Mouse (Mus musculus) forebrain, embryonic 16.5 days (tissue): ENCODE data around the gene Vash2. TPM values are rescaled to one million over a fixed set of nuclear protein-coding genes. Genes with fewer than 3 reads are reported as not detected.

Source experiments
- ATAC-seq: fragments of 200-750 bp; cut with Nextera tagmentation; 2 replicates; pipeline ENCODE4 v1.8.0; 2017; ENCODE audit warnings: mild to moderate bottlenecking, moderate library complexity
- H3K27ac ChIP-seq: fragments of 300-500 bp; sonication (generic); 2 replicates; pipeline ENCODE4 v1.5.1; 2014; ENCODE audit warnings: low read length, control low read depth
- H3K27me3 ChIP-seq: fragments of 300-500 bp; sonication (generic); replicated peaks from 2 replicates; pipeline ENCODE4 v1.6.1; 2014; ENCODE audit warnings: low read length; ENCODE audit not compliant: control insufficient read depth, insufficient read depth
- H3K36me3 ChIP-seq: fragments of 300-500 bp; sonication (generic); 2 replicates; pipeline ENCODE4 v1.6.1; 2014; ENCODE audit not compliant: control insufficient read depth, insufficient read depth
- H3K4me1 ChIP-seq: fragments of 300-500 bp; sonication (generic); replicated peaks from 2 replicates; pipeline ENCODE4 v1.6.1; 2014; ENCODE audit warnings: low read length; ENCODE audit not compliant: control insufficient read depth, insufficient read depth
- H3K4me2 ChIP-seq: fragments of 300-500 bp; sonication (generic); 2 replicates; pipeline ENCODE4 v1.6.1; 2014; ENCODE audit warnings: mild to moderate bottlenecking, low read length, control low read depth
- H3K4me3 ChIP-seq: fragments of 300-500 bp; sonication (generic); replicated peaks from 2 replicates; pipeline ENCODE4 v1.5.1; 2014; ENCODE audit warnings: mild to moderate bottlenecking, low read length, control low read depth
- H3K9ac ChIP-seq: fragments of 300-500 bp; sonication (generic); replicated peaks from 2 replicates; pipeline ENCODE4 v1.6.1; 2014; ENCODE audit warnings: low read depth, low read length, control low read depth
- H3K9me3 ChIP-seq: fragments of 300-500 bp; sonication (generic); 2 replicates; pipeline ENCODE4 v1.6.1; 2016; ENCODE audit warnings: low read length; ENCODE audit not compliant: control insufficient read depth
- WGBS: fragments of 180-500 bp; shearing (Covaris S2); extraction: QIAGEN DNeasy Blood & Tissue Kit; methylation state at CpG from one replicate; pipeline ENCODE4 v1.1.7; 2014; 5-methylcytosine and 5-hydroxymethylcytosine counted together
- polyA plus RNA-seq: library from polyadenylated mRNA; unstranded; fragments of >200 nt; fragmentation: Nextera tagmentation; extraction: Ambion mirVana; gene quantifications from 2 replicates; pipeline ENCODE4 v1.2.1, GENCODE M21; 2015

The Vash2 gene
- polyA plus RNA-seq, 1 experiment from 2014 or later, result 99.9 TPM

- Histone ChIP-seq H3K9me3 (no peaks in the 10 kb centered on the region), H3K27me3 (no peaks in the 10 kb centered on the region; the same call in 1 of the 2 replicates), H3K36me3 (no peaks in the 10 kb centered on the region), H3K4me1 (no peaks in the 10 kb centered on the region), H3K27ac (no peak overlapping the region; the same call in 1 of the 2 replicates), H3K4me2 (no peak overlapping the region), H3K9ac (no peak overlapping the region), H3K4me3 (no peak overlapping the region)
- WGBS, result 64% methylated on average over 7 of the region's 7 CpGs
- ATAC-seq, result peak; percentile 23; the same call in 1 of the 2 replicates
These were observed 60.2 kb downstream of the Vash2 start for GRCm38 (mm10) chr1:190918938-190919337.

- H3K4me2 ChIP-seq, result no peak overlapping the region
- ATAC-seq, result no peak
These were observed 66.5 kb downstream of the Vash2 start for GRCm38 (mm10) chr1:190912623-190913022.

GRCm38 (mm10) chr1:190911415-190912123 is 67.5 kb downstream of the Vash2 start, which contains the start of gene Rps6kc1:
Rps6kc1 (minus strand) TSS chr1:190911770.
- Histone ChIP-seq H3K4me2 (peak within 1 kb of the TSS; percentile 95), H3K9me3 (no peaks in the 10 kb centered on the region), H3K4me1 (peaks cover 17% of the 10 kb centered on the region), H3K27ac (peak within 1 kb of the TSS; percentile 78), H3K9ac (peak within 1 kb of the TSS; percentile 83), H3K4me3 (peak within 1 kb of the TSS; percentile 71), H3K27me3 (no peaks in the 10 kb centered on the region; the same call in 1 of the 2 replicates), H3K36me3 (no peaks in the 10 kb centered on the region)
- WGBS, result under 1% methylated on average over 47 of the region's 47 CpGs
- ATAC-seq, result peak; percentile 96

More at GRCm38 (mm10) chr1:190912623-190913022, 66.5 kb downstream of the Vash2 start:
- H3K9ac ChIP-seq, result no peak overlapping the region
- H3K4me3 ChIP-seq, result no peak overlapping the region
- H3K27me3 ChIP-seq, result no peaks in the 10 kb centered on the region; the same call in 1 of the 2 replicates
- 41% methylated on average over 1 of the region's 1 CpGs for WGBS
- H3K36me3 ChIP-seq, result no peaks in the 10 kb centered on the region
- no peaks in the 10 kb centered on the region for H3K9me3 ChIP-seq
- peaks cover 17% of the 10 kb centered on the region for H3K4me1 ChIP-seq
- H3K27ac ChIP-seq, result no peak overlapping the region

GRCm38 (mm10) chr1:190910836-190911235 is 68.3 kb downstream of the Vash2 start:
- peak overlapping the region; percentile 83 for H3K9ac ChIP-seq
- peak overlapping the region; percentile 71 for H3K4me3 ChIP-seq
- ATAC-seq, result no peak
- peak overlapping the region; percentile 95 for H3K4me2 ChIP-seq
- no peak overlapping the region; the same call in 1 of the 2 replicates for H3K27ac ChIP-seq
- H3K36me3 ChIP-seq, result no peaks in the 10 kb centered on the region
- no peaks in the 10 kb centered on the region; the same call in 1 of the 2 replicates for H3K27me3 ChIP-seq
- H3K9me3 ChIP-seq, result no peaks in the 10 kb centered on the region
- 80% methylated on average over 6 of the region's 6 CpGs for WGBS
- peaks cover 17% of the 10 kb centered on the region for H3K4me1 ChIP-seq

- Histone ChIP-seq H3K4me2 (no peak overlapping the region), H3K4me1 (no peaks in the 10 kb centered on the region), H3K27me3 (no peaks in the 10 kb centered on the region), H3K9me3 (no peaks in the 10 kb centered on the region), H3K27ac (no peak overlapping the region), H3K9ac (no peak overlapping the region), H3K4me3 (no peak overlapping the region), H3K36me3 (peaks cover 10% of the 10 kb centered on the region)
- no peak for ATAC-seq
- 91% methylated on average over 16 of the region's 16 CpGs for WGBS
These were observed 74.4 kb downstream of the Vash2 start for GRCm38 (mm10) chr1:190904714-190905113.

- no peaks in the 10 kb centered on the region for H3K27me3 ChIP-seq
- H3K4me1 ChIP-seq, result no peaks in the 10 kb centered on the region
- no peak overlapping the region for H3K4me2 ChIP-seq
- H3K36me3 ChIP-seq, result peaks cover 11% of the 10 kb centered on the region
- no peaks in the 10 kb centered on the region for H3K9me3 ChIP-seq
- no peak for ATAC-seq
- no peak overlapping the region for H3K27ac ChIP-seq
- no peak overlapping the region for H3K9ac ChIP-seq
- WGBS, result 95% methylated on average over 3 of the region's 3 CpGs
- no peak overlapping the region for H3K4me3 ChIP-seq
These were observed 75.0 kb downstream of the Vash2 start for GRCm38 (mm10) chr1:190904136-190904535.

GRCm38 (mm10) chr1:190901082-190901481 is 78.0 kb downstream of the Vash2 start:
- Histone ChIP-seq H3K27ac (no peak overlapping the region), H3K36me3 (peaks cover 17% of the 10 kb centered on the region), H3K4me1 (no peaks in the 10 kb centered on the region), H3K4me2 (no peak overlapping the region), H3K27me3 (no peaks in the 10 kb centered on the region), H3K9ac (no peak overlapping the region), H3K4me3 (no peak overlapping the region), H3K9me3 (no peaks in the 10 kb centered on the region)
- ATAC-seq, result no peak
- WGBS, result 71% methylated on average over 2 of the region's 2 CpGs

GRCm38 (mm10) chr1:190898899-190899575 is 80.1 kb downstream of the Vash2 start:
- 93% methylated on average over 9 of the region's 9 CpGs for WGBS
- no peak for ATAC-seq
- peaks cover 10% of the 10 kb centered on the region for H3K36me3 ChIP-seq

GRCm38 (mm10) chr1:190898186-190898585 is 80.9 kb downstream of the Vash2 start:
- peaks cover 8% of the 10 kb centered on the region for H3K36me3 ChIP-seq
- no peak overlapping the region for H3K4me3 ChIP-seq
- no peak for ATAC-seq
- H3K9me3 ChIP-seq, result no peaks in the 10 kb centered on the region
- H3K27ac ChIP-seq, result no peak overlapping the region
- no peaks in the 10 kb centered on the region for H3K27me3 ChIP-seq
- no peak overlapping the region for H3K9ac ChIP-seq
- WGBS, result 96% methylated on average over 3 of the region's 3 CpGs
- H3K4me2 ChIP-seq, result no peak overlapping the region
- H3K4me1 ChIP-seq, result no peaks in the 10 kb centered on the region

More at GRCm38 (mm10) chr1:190898899-190899575, 80.1 kb downstream of the Vash2 start:
- Histone ChIP-seq H3K4me3 (no peak overlapping the region), H3K27me3 (no peaks in the 10 kb centered on the region), H3K4me2 (no peak overlapping the region), H3K9ac (no peak overlapping the region), H3K9me3 (no peaks in the 10 kb centered on the region), H3K4me1 (no peaks in the 10 kb centered on the region), H3K27ac (no peak overlapping the region)
